Mouse (Mus musculus): Measurements from ENCODE around the gene 1110032F04Rik. TPM values are rescaled to one million over a fixed set of nuclear protein-coding genes. Genes with fewer than 3 reads are reported as not detected.

1110032F04Rik gene
- total and polyA plus RNA-seq, 2 experiments from 2014 or later: 2.1 to 3.7 TPM

DNA sequence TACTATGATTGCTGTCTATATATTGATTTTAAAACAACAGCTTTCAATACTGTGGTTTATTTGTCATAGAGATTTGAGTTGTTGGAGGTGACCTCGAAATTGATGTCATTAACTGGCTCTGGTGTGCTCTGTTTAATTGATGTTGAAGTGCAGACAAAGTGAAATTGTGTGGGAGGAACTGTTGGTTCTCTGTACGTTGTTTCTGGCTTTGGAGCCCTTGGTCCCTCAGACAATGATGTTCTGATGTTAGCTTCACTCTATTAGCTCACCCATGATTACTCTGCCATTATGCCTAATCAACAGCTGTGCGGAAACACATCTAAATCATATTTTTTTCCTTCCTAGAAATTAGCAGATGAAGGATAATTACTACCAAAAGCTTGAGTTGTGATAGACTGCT lies 21.1 kb upstream of the 1110032F04Rik start:
- Histone ChIP-seq H3K4me2 (ENCODE audit: low read depth, low read length) (no peak overlapping the region), H3K4me3 (ENCODE audit: low read depth, low read length) (no peak overlapping the region), H3K9ac (replicated peaks; ENCODE audit: low read depth, low read length) (no peak overlapping the region), H3K9me3 (replicated peaks; ENCODE audit: control insufficient read depth, low read length) (no peaks in the 10 kb centered on the region), H3K4me1 (ENCODE audit: control insufficient read depth, insufficient read depth) (no peaks in the 10 kb centered on the region), H3K36me3 (replicated peaks; ENCODE audit: control insufficient read depth, insufficient read depth, low read length) (no peaks in the 10 kb centered on the region), H3K27ac (ENCODE audit: low read depth) (no peak overlapping the region), H3K27me3 (ENCODE audit: control insufficient read depth, insufficient read depth, low read length) (no peaks in the 10 kb centered on the region)
- no peak for DNase-seq (ENCODE audit: low spot score)
- WGBS: 59% methylated on average over 3 of the region's 3 CpGs
- no peak for TF ChIP-seq CTCF (IDR thresholded peaks at IDR 0.05; ENCODE audit: low read depth)
- TF ChIP-seq EP300 (IDR thresholded peaks at IDR 0.05; ENCODE audit: low read depth): no peak
- no peak for ATAC-seq (ENCODE audit: insufficient read depth, low read depth)

DNA sequence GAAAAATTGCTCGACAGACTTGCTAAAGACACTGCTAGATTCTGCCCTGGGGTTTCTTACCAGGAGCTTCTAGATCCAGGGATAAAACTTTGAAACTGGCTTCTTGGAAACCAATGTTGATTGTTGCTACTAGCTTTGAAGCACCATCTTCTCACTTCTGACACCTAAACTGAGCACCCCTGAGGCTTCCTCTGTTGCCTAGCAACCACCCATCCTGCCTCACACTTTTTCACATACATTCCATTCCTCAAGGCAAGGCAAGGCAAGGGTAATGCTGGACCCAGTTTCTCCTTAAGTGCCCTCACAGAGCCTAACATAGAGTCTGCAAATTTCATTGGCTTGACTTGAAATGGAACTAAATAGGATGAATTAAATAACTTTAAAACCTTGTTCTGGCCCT lies 17.0 kb upstream of the 1110032F04Rik start:
- H3K27ac ChIP-seq (ENCODE audit: low read depth): no peak overlapping the region
- H3K4me3 ChIP-seq (ENCODE audit: low read depth, low read length): no peak overlapping the region
- no peaks in the 10 kb centered on the region for H3K9me3 ChIP-seq (replicated peaks; ENCODE audit: control insufficient read depth, low read length)
- no peaks in the 10 kb centered on the region for H3K27me3 ChIP-seq (ENCODE audit: control insufficient read depth, insufficient read depth, low read length)
- TF ChIP-seq CTCF (IDR thresholded peaks at IDR 0.05; ENCODE audit: low read depth): no peak
- no peak for TF ChIP-seq EP300 (IDR thresholded peaks at IDR 0.05; ENCODE audit: low read depth)
- ATAC-seq (ENCODE audit: insufficient read depth, low read depth) (no peak), DNase-seq (ENCODE audit: low spot score) (no peak)
- H3K36me3 ChIP-seq (replicated peaks; ENCODE audit: control insufficient read depth, insufficient read depth, low read length): no peaks in the 10 kb centered on the region
- H3K4me2 ChIP-seq (ENCODE audit: low read depth, low read length): no peak overlapping the region
- no peaks in the 10 kb centered on the region for H3K4me1 ChIP-seq (ENCODE audit: control insufficient read depth, insufficient read depth)
- WGBS: 71% methylated on average over 1 of the region's 1 CpGs
- H3K9ac ChIP-seq (replicated peaks; ENCODE audit: low read depth, low read length): no peak overlapping the region

DNA sequence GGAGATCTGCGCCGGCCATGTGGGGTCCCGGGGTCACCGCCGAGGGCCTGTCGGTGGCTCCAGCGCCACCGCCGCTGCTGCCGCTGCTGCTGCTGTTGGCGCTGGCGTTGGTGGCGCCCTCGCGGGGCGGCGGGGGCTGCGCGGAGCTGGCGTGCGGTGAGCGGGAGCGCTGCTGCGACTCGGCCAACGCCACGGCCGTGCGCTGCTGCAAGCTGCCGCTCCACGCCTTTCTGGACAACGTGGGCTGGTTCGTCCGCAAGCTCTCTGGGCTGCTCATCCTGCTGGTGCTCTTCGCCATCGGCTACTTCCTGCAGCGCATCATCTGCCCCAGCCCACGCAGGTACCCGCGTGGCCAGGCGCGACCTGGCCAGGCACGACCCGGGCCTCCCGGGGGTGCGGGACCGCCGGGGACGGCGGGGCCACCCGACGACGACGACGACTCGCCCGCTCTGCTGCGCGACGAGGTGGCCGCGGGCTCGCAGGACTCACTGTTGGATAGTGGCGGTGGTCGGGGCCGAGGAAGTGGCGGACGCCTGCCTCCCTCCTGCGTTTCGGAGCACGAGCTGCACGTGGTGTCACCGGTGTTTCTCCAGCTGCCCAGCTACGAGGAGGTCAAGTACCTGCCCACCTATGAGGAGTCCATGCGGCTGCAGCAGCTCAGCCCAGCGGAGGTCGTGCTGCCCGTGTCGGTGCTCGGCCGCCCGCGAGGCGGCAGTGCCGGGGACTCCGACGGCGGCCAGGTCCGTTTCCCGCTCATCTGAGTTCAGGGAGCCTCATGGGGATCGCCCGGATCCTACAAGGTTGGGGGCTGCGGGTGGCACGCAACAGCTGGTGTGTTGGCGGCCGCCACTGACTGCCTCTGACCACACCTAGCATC lies 543 bp downstream of the 1110032F04Rik start:
- Histone ChIP-seq H3K9ac (replicated peaks; ENCODE audit: low read depth, low read length) (peak overlapping the region; percentile 31; the same call in 1 of the 2 replicates), H3K4me2 (ENCODE audit: low read depth, low read length) (peak overlapping the region; percentile 99), H3K27ac (ENCODE audit: low read depth) (no peak overlapping the region), H3K4me3 (ENCODE audit: low read depth, low read length) (peak overlapping the region; percentile 61), H3K36me3 (replicated peaks; ENCODE audit: control insufficient read depth, insufficient read depth, low read length) (no peaks in the 10 kb centered on the region), H3K27me3 (ENCODE audit: control insufficient read depth, insufficient read depth, low read length) (peaks cover 27% of the 10 kb centered on the region), H3K9me3 (replicated peaks; ENCODE audit: control insufficient read depth, low read length) (no peaks in the 10 kb centered on the region), H3K4me1 (ENCODE audit: control insufficient read depth, insufficient read depth) (peaks cover 7% of the 10 kb centered on the region)
- ATAC-seq (ENCODE audit: insufficient read depth, low read depth) (peak; percentile 68), DNase-seq (ENCODE audit: low spot score) (peak; percentile 45)
- WGBS: under 1% methylated on average over 87 of the region's 96 CpGs
- TF ChIP-seq EP300 (IDR thresholded peaks at IDR 0.05; ENCODE audit: low read depth): no peak
- TF ChIP-seq CTCF (IDR thresholded peaks at IDR 0.05; ENCODE audit: low read depth): peak; percentile 38

DNA sequence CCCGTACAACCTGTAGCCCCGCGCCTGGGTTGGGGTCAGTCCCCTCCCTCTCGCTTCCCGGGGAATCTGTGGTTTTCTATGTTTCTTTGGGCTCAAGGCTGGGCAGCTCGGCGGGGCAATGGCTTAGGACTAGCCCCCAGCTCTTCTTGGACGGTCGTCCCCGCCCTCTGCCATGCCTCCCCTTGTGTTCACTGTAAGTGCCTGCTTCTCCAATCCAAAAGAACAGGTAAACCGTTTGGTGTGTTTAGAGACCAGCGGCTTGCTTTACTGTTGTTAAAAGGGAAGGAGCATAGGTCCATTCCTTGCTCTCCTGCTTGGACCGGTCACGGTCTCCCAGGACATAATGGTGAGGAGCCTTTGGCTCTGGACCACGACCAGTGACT lies 1.2 kb downstream of the 1110032F04Rik start:
- ATAC-seq (ENCODE audit: insufficient read depth, low read depth): no peak; the same call in 1 of the 2 replicates
- no peak for DNase-seq (ENCODE audit: low spot score)

DNA sequence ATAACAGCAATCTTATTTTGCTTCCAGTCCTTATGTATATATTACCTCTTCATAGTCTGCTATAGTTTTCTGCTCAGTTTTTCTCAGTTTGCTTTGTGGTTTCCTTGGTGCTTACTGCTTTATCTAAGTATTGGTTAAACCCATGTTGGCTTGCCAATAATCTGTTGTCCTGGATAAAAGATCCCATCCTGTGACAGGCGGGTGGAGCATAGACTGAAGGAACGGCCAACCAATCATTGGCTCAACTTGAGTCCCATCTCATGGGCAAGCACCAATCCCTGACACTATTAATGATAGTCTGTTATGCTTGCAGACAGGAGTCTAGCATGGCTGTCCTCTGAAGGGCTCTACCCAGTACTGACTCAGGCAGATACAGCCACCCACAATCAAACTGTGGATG lies 4.7 kb downstream of the 1110032F04Rik start:
- Histone ChIP-seq H3K4me1 (ENCODE audit: control insufficient read depth, insufficient read depth) (peaks cover 7% of the 10 kb centered on the region), H3K9me3 (replicated peaks; ENCODE audit: control insufficient read depth, low read length) (no peaks in the 10 kb centered on the region), H3K9ac (replicated peaks; ENCODE audit: low read depth, low read length) (no peak overlapping the region), H3K27ac (ENCODE audit: low read depth) (no peak overlapping the region), H3K36me3 (replicated peaks; ENCODE audit: control insufficient read depth, insufficient read depth, low read length) (no peaks in the 10 kb centered on the region), H3K27me3 (ENCODE audit: control insufficient read depth, insufficient read depth, low read length) (peaks cover 16% of the 10 kb centered on the region), H3K4me3 (ENCODE audit: low read depth, low read length) (no peak overlapping the region), H3K4me2 (ENCODE audit: low read depth, low read length) (no peak overlapping the region)
- WGBS: 85% methylated on average over 2 of the region's 2 CpGs
- TF ChIP-seq CTCF (IDR thresholded peaks at IDR 0.05; ENCODE audit: low read depth) (no peak), EP300 (IDR thresholded peaks at IDR 0.05; ENCODE audit: low read depth) (no peak)
- DNase-seq (ENCODE audit: low spot score) (no peak), ATAC-seq (ENCODE audit: insufficient read depth, low read depth) (no peak)

More for the DNA sequence above, 1.2 kb downstream of the 1110032F04Rik start:
- Histone ChIP-seq H3K9me3 (replicated peaks; ENCODE audit: control insufficient read depth, low read length) (no peaks in the 10 kb centered on the region), H3K27me3 (ENCODE audit: control insufficient read depth, insufficient read depth, low read length) (peaks cover 27% of the 10 kb centered on the region), H3K9ac (replicated peaks; ENCODE audit: low read depth, low read length) (no peak overlapping the region), H3K4me1 (ENCODE audit: control insufficient read depth, insufficient read depth) (peaks cover 7% of the 10 kb centered on the region), H3K4me3 (ENCODE audit: low read depth, low read length) (peak overlapping the region; percentile 61), H3K27ac (ENCODE audit: low read depth) (no peak overlapping the region), H3K36me3 (replicated peaks; ENCODE audit: control insufficient read depth, insufficient read depth, low read length) (no peaks in the 10 kb centered on the region), H3K4me2 (ENCODE audit: low read depth, low read length) (peak overlapping the region; percentile 99)
- no peak for TF ChIP-seq CTCF (IDR thresholded peaks at IDR 0.05; ENCODE audit: low read depth)
- TF ChIP-seq EP300 (IDR thresholded peaks at IDR 0.05; ENCODE audit: low read depth): no peak
- 6% methylated on average over 15 of the region's 15 CpGs for WGBS
